Comparison of ENCODE assay signal across 16 mouse cellular contexts in genomic region chr4:31462456-31462855, GRCm38 (mm10).
"Had no signal": no experiment of that assay in that cellular context is flagged by ENCODE, and none has a peak within 500 bp of the region (broad histone marks: within the 10 kb centered on the region; RNA-seq: fewer than 3 reads in every experiment).

No protein-coding gene starts in this region.

- ATAC-seq: liver, postnatal 0 days; midbrain, embryonic 16.5 days had no signal

- DNase-seq: kidney, adult 18-20 months; kidney, postnatal 10 days; kidney, postnatal 4 days; liver; liver, embryonic 13.5 days; liver, postnatal 0 days; lung, postnatal 14 days; thymus, adult 2 months; thymus, postnatal 25 days had no signal

- H3K36me3 ChIP-seq: limb, embryonic 12.5 days; liver, embryonic 13.5 days; lung, embryonic 15.5 days; stomach, embryonic 15.5 days had no signal

- H3K27me3 ChIP-seq: limb, embryonic 12.5 days; liver, embryonic 13.5 days; lung, embryonic 15.5 days; megakaryocyte, embryonic 14.5 days; stomach, embryonic 15.5 days had no signal

- H3K4me1 ChIP-seq: limb, embryonic 12.5 days; liver, embryonic 13.5 days; lung, embryonic 15.5 days; megakaryocyte, embryonic 14.5 days; stomach, embryonic 15.5 days had no signal

- H3K9me3 ChIP-seq: limb, embryonic 12.5 days; liver, embryonic 13.5 days; lung, embryonic 15.5 days; stomach, embryonic 15.5 days had no signal

- H3K4me2 ChIP-seq: limb, embryonic 12.5 days; liver, embryonic 13.5 days; lung, embryonic 15.5 days; midbrain, embryonic 11.5 days; stomach, embryonic 15.5 days had no signal

- H3K9ac ChIP-seq: limb, embryonic 12.5 days; liver, embryonic 13.5 days; liver, postnatal 0 days; lung, embryonic 15.5 days; stomach, embryonic 15.5 days had no signal

- H3K27ac ChIP-seq: limb, embryonic 12.5 days; liver, embryonic 13.5 days; lung, embryonic 15.5 days; macrophage; stomach, embryonic 15.5 days had no signal

- H3K4me3 ChIP-seq: limb, embryonic 12.5 days; liver, embryonic 13.5 days; lung, embryonic 15.5 days; megakaryocyte, embryonic 14.5 days; stomach, embryonic 15.5 days had no signal
